Mouse (Mus musculus) left cerebral cortex, adult 8-10 months (tissue): ENCODE data around the gene Fam161b. TPM values are rescaled to one million over a fixed set of nuclear protein-coding genes. Genes with fewer than 3 reads are reported as not detected.

ENCODE experiments used
- DNase-seq, 2 experiments: peaks; one replicate each; pipeline ENCODE4 v3.0.0; 2022; ENCODE audit warnings: low spot score in 2 of 2
- total RNA-seq, 4 experiments: library from RNA; stranded (reverse); gene quantifications; 2 replicates each; pipeline ENCODE4 v1.2.4; 2022

The Fam161b gene
- total RNA-seq = 10 to 100 TPM; 10.5 to 13.1 (median 12.2) TPM

DNA sequence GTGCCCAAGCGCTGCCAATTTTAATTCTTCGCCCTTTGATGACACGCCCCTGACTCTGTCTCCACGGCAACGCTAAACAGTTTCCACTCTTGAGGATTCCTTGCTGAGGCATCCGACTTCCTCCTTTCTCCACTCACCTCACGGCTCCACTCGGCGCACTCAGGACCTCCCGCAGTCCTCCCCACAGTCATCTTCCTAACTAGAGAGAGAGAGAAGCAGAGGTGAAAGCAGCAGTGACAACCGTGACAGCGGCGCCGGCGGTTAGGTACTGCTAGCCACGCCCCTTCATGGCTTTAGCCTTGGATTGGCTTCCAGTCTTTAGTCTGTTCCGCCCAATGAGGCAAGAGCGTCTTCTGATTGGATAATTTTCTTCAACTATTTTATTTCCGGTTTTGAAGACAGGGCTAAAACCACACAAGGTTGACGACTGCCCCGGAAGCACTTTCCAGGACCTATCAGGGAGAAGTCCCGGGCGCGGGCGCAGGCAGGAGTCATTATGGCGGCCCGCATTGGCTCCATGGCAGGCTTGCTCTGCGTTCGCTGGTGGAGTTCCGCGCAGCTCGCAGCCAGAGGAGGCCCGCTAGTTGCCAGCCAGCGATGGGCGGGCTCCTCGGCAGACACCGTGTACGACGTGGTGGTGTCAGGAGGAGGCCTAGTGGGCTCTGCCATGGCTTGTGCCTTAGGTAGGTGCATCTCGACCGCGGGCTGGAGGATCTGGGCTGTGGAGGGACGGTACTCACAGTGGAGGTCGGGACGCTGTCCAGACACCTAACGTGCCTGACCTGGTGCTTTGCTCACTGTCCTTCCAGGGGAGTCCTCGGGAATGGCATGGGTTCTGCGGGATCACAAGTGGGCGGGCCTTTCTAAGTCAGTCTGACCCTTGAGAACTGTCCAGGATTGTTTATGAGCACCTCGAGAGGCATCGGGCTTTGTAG, at the start of gene Fam161b, which contains the start of gene Coq6:
Gene Fam161b, minus strand, starts transcription at position 279 of the 935 bp plus-strand sequence.
Gene Coq6, plus strand, starts transcription at position 103 of the 935 bp plus-strand sequence.
- DNase-seq = peak; percentile 82 to 98

DNA sequence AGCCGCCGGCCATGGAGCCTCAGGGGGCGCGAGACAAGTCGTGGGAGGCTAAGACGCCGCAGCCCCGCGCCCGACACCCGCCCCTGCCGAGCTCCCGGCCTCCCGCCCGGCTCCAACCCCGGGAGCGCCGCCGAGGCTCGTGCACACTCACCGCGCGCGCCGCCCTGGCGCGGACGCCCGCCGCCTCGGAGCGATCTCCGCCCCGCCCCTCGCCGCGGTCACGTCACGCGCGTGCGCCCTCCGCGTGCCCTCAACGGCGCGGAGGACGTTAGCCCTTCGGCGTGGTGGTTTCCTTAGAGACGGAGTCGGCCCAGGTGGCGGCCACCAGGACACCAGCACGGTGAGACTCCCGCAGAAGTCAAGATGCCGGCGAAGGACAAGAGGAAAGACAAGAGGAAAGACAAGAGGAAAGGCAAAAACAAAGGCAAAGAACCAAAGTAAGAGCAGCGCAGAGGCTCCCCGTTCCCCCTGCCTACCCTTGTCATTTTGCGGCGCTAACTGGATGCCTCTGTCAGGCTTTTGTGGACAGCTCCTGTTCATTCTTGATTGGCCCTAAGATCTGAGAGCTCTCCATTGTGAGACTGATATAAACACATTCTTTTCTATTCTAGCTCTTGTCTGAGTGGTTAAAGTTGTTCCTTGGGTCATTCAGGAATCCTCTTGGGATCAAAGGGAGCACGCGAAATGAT, 47.3 kb upstream of the Fam161b start, which contains the start of the genes Entpd5 and Bbof1:
Gene Entpd5, minus strand, starts transcription at position 211 of the 689 bp plus-strand sequence.
Gene Bbof1, plus strand, starts transcription at position 253 of the 689 bp plus-strand sequence.
- DNase-seq = peak; percentile 84 to 85

DNA sequence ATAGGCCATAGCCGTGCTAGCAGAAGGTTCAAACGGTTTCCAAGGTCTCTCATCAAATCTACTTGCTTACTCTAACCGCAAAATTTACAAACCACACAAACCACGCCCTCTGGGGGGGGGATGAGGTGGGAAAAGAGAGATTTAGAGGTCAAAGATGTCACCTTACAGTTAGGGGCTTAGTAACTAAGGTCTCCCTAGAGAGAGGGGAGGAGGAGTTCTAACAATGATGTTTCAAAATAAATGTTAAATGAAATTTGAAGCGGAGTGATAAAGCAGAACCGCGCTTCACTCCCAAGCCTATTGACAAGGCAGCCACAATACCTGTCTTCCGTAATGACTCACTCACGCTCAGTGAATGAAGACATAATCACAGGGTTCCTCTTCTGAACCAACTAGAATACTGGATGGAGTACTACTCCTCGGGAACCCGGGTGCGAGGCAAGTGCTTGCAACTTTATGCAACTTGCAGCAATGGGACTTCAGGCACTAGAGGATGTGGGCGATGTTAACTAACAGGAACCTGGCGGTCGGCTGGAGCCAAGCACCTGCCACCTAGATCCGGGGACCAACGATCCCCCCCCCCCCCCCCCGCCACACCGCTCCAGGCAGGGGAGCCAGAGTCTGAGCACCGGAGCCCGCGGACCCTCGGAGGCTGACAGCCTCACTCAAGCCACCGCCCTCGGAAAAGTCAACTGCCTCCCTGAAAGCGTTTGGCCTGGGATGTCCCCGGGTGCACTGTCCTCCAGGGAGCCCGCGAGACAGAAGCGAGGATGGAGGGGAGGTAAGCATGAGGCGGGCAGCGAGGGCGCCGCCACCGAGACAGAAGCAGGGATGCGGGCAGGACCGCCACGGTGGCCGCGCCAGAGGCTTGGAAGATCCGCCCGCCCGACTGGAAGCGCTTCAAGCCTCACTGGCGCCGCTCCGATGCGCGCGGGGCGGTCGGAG, 46.5 kb upstream of the Fam161b start:
- DNase-seq = peak; percentile 9 to 36

DNA sequence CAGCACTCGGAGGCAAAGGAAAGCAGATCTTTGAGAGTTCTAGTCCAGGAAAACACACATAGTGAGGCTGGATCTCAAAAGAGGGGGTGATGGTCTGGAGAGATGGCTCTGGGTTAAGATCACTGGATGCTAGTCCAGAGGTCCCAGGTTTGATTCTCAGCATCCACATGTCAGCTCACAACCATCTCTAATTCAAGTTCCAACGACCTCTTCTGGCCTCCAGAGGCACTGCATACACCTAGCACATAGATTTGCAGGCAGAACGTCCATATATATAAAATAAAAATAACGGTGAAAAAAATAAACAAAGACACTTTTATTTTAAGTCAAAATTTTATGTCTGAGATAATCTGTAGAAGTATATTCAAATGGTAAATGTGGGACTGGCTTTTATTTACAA, 45.6 kb upstream of the Fam161b start:
- DNase-seq = no peak

DNA sequence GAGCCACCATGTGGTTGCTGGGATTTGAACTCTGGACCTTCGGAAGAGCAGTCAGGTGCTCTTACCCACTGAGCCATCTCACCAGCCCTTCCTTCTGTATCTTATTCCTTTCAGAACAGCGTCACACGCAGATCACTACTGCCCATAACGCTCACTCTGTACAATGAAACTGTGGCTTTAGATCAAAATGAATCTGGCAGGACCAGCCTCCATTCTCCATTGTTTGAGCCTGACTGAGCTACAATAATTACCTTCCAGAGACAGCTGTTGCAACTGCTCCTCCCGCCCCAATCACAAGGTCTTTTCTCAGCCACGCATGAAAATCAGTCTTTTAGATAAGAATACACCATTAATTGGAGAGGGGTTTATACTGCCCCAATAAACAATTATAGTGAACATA, 42.9 kb upstream of the Fam161b start:
- no peak for DNase-seq

DNA sequence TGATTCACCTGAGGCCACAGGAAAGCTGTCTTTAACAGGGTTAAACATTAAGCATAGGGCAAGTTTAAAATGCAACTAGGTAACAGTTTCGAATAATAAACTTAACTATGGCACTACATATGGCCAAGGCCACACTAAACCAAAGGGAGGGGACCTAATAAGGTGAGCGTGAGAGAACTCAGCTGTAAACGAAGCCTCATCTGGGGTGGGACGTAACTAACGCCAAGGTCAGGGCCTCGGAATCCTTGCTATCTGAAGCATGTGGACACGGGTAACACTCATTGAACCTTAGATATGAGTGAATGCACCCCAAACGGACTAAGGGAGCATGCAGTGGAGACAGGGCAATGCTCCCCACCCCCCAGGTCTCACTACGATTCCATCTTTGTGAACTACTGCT, 41.3 kb upstream of the Fam161b start:
- DNase-seq = no peak

DNA sequence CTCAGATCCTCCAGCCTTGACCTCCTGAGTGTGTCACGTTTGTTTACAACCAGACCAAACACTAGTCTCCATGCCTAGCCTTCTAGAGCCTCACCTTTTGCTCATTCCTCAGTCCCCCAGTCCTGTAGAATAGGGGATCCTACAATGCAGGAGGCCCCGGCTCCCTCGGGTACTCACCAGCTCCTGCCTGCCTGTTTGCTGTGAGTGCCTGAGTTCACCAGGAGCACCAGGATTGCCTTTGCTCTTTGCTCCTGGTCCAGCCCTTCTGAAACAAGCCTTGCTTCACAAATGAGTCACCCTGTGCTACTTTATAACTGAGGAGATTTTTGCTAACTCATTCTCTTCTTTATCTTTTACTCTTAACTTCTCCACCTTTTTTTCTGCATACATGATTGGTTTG, 39.0 kb upstream of the Fam161b start:
- DNase-seq = no peak

DNA sequence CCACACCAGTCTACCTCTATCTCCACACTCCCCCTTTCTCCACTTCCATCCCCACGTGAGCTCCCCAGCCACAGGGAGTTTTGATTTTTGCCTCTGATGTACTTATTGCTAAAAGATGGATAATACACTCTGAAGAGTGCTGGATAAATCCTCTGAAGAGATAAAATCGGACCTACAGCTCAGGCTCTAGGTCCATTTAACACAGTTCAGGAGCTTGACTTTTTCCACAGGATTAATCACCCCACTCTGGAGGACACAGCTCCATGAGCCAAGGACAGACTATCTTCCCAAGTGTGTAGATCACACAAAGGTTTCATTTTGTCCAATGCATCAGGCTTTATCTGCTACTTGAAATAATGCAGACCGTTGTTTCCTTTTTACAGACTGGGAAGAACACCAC, 38.4 kb upstream of the Fam161b start:
- no peak for DNase-seq

DNA sequence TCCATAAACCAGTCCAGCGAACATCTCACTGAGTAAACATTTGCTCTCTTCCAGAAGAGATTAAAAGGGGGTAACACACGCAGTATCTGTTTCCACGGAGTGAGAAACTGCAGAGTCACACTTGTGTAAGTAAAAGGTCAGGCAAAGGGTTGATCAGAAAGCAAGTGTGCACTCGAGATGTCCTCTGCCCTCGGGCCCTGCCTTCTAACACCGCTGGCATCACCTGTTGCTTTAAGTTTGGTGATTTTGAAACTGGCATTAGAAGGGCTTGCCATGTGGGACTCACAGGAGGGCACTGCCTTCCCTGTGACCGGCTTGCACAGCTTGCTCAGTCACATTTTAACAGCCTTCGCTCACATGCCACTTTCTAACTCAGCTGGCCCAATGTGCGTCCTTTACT, 38.0 kb upstream of the Fam161b start:
- DNase-seq = no peak

DNA sequence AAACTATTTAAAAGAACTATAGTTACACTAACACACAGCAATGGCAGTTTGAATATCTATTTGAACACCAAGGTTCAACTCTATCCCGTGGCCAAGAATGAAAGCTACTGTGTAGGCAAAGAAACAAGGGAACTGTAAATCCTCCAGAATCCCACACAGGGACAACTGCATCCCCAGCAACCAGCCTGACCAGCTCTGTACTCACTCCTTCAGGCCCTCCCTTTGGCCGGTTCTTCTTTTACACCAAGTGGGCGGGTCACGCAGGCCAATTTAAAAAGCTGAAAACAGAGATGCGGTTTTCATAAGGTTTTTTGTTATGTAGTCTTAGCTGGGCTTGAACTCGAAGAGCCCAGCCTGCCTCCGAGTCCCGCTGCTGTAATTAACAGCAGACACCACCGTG, 37.5 kb upstream of the Fam161b start:
- DNase-seq = no peak

DNA sequence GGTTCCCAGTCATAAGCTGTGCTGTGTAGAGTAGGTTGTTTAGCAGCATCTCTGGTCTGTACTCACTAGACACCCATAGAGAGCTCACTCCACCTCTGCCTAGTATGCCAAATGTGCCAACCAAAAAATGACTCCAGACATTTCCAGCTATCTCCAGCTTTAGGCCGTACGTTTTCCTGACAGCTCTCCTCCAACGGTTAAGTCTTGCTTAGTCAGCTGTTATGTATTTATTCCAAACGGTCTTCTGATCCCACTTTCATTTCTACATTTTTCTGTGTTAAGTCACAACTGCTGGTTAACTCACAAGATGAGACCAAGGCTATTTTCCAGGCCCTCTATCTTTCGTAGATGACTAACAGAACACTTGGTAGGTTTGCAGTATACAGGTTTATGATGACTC, 37.0 kb upstream of the Fam161b start:
- no peak for DNase-seq

DNA sequence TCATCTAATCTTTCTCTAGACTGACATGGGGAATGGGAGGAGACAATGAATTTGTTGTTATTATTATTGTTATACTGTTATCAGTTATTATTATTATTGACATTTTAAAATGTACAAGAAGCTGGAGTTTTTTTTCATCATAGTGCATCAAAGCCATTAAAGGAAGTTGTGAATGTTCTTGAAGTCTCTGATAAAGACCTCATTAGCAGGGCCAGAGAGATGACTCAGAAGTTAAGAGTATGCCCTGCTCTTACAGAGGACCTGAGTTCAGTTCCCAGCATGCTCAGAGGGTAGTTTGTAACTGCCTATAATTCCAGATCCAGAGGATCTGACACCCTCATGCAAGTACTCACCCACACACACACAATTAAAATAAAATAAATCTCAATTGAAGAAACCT, 36.1 kb upstream of the Fam161b start:
- DNase-seq = no peak

DNA sequence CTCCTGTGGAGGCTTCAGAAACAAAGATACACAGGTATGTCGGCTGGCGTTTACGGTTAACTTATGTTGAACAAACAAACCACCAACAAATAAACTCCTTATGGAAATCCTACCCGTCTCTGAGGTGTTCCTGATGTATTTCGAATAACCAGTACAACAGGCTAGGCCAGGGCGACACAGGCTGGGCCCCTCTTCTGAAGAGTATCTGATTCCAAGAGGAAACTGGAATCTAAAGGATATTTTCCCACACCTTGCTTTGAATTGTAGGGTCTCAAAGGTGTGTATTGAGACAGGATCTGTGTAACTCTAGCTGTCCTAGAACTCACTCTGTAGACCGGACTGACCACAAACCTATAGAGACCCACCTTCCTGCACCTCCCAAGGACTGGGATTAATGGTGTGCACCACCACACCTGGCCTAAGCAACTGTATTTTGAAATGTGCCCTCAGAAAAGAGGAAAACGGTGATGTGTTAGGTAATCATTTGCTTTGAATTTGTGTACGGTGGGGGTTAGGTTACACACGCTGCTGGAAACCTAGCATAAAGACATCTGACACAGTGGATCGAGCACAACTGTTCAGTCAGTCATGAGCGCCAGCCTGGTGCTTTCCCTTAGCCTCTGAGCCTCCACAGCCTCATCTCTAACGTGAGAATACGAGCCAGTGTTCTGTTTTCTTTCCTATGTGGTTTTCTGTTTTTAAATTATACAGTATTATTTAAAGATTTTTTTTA, 35.5 kb upstream of the Fam161b start:
- DNase-seq = no peak

DNA sequence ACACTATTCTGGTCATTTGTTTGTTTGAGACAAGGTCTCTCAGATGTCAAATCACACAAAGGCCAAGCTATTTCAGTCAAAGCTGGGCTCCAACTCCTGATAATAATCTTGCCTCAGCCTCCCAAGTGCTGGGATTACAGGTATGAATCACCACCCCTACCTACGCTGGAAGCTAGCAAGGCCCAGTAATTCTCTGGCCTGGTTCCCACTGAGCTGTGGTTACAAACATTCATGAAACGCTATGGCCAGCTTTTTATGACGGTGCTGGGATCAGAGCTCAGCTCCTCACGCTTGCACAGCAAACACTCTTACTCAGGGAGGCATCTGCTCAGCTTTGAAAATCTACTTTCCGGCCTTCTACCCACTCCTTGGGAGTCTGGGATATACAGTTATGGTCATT, 32.2 kb upstream of the Fam161b start:
- DNase-seq = no peak

DNA sequence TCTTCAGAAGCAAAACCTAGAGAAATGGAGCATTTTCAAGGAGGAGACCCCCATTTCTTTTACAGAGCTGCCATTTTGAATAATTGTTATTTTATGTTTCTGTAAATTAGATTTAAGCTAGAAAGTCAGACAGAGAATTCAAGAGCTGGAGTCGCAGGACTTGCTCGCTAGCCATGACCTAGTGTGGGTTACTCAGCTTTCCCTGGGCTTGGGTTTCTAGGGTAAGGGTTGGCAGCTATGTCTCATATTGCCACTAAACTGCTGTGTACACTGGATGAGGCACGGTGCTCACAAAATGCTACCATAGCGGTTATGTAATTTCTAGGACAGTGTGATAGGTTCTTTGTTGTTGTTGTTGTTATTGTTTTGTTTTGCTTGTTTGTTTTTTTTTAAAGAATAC, 31.0 kb upstream of the Fam161b start:
- no peak for DNase-seq

DNA sequence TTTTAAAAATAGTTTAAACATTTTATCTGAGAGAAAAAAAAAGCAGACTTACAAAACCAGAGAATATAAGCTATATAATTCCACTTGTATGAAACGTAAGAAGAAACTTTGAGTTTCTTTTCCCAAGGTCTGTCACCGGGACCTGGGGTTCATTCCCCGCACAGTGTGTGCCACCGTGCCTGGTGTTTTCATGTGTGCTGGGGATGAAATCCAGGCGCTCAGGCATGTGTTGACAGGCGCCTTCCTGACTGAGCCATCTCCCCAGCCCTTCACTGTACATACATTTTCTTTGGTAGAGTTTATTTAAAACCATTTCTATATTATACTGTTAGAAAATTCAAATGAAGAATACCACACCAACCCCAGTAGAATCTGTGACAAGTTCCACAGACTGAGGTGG, 28.7 kb upstream of the Fam161b start:
- no peak for DNase-seq

DNA sequence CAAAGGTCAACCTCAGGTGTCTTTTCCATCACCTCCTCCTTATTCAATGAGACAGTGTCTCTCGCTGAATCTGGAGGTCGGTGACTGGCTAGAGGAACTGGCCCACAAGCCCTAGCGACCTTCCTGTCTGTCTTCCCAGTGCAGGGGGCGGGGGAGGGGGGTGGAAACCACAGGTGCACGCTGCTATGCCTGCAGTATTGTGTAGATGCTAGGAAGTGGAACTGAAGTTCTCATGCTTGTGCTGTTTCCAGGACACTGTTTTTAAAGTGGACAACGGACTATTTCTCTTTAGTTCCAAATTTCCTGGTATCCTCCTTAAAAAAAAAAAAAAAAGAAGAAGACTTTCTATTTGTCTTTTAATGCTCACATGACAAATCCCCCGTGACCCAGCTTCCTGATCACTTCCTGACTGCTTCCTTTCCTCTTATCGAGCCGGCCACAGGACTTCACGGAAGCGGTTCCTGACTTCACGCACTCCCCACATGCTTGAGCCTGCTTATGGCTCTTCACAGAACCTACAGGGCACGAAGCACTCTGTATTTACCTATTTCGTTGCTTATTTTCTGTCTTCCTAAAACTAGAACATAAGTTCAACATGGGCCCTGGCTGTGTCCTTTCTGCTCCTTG, 27.3 kb upstream of the Fam161b start:
- DNase-seq = no peak

DNA sequence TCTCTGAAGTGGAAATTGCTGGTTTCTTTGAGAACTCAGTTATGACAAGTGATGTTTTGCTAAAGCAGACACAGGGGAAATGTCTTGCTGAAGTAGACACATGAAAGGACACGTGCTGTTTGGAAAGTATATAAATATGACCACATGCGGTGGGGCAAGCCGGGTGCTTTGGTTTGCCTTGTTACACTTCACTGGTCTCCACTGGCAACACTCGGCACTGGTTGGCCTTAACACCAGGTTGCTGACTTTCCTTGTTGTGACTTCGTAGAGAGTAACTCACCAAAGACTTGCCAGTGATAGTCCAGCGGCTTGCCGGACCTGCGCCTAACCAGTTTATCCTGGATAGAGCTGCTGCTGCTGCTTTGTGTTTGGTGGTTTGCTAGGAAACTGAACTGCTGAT, 26.5 kb upstream of the Fam161b start:
- DNase-seq = no peak

DNA sequence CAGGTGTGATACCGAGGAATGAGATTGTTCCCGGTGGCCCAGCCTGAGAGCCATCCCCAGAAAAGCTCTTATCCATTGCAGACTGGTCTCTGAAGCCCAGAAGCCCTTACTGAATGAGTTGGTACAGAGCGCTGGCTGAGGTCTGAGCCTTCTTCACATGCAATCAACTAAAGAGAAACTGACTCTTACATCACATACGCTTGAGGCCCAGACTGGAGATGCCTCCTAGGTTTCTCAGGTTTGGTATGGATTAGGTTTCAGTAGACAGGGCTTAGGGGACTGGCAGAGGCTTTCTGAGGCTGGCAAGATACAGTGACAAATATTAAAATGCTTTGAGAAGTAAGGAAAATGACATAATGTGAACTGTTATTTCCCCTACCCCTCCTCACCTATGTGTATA, 23.8 kb upstream of the Fam161b start:
- no peak for DNase-seq

DNA sequence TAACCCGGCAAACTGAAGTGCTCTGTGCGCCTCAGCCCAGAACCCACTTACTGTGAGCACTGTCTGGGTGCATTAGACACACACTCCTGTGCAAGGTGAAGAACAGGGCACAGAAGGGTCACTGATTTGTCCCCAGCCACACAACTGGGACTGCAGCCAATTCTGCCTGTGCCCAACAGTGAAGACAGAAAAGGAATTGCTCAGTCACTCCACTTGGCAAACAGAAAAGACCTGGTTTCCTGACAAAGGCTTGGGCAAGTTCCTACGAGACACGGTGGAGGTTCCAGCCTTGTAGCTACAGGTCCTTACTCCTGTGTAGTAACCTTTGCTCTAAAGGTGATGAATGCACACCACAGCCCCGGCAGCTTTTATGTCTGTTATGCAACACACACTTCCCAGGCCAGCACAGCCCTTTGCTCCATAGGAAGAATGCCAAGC, 23.0 kb upstream of the Fam161b start:
- DNase-seq = no peak
